Mouse (Mus musculus) lung, postnatal 0 days (tissue): ENCODE results near the gene Asic4. TPM values are rescaled to one million over a fixed set of nuclear protein-coding genes. Genes with fewer than 3 reads are reported as not detected.

Experiments
- ATAC-seq: fragments of 200-750 bp; cut with Nextera tagmentation; 2 replicates; pipeline ENCODE4 v1.8.0; 2017; ENCODE audit warnings: moderate library complexity
- DNase-seq: peaks from one replicate; pipeline ENCODE4 v3.0.0-alpha.2; 2016; ENCODE audit warnings: low spot score
- H3K27ac ChIP-seq: fragments of 300-500 bp; sonication (generic); 2 replicates; pipeline ENCODE4 v1.5.1; 2014; ENCODE audit warnings: antibody characterized with exemption, mild to moderate bottlenecking, low read length, mixed read lengths
- H3K27me3 ChIP-seq: fragments of 300-500 bp; sonication (generic); replicated peaks from 2 replicates; pipeline ENCODE4 v1.6.1; 2014; ENCODE audit warnings: low read length, mixed read lengths; ENCODE audit not compliant: insufficient read depth
- H3K36me3 ChIP-seq: fragments of 300-500 bp; sonication (generic); 2 replicates; pipeline ENCODE4 v1.6.1; 2014; ENCODE audit warnings: low read length, mixed read lengths; ENCODE audit not compliant: insufficient read depth
- H3K4me1 ChIP-seq: fragments of 300-500 bp; sonication (generic); 2 replicates; pipeline ENCODE4 v1.6.1; 2014; ENCODE audit warnings: antibody characterized with exemption, low read depth, low read length, mixed read lengths; ENCODE audit not compliant: insufficient read depth
- H3K4me2 ChIP-seq: fragments of 300-500 bp; sonication (generic); replicated peaks from 2 replicates; pipeline ENCODE4 v1.6.1; 2014; ENCODE audit warnings: low read depth, mild to moderate bottlenecking, low read length, moderate library complexity, mixed read lengths
- H3K4me3 ChIP-seq: fragments of 300-500 bp; sonication (generic); 2 replicates; pipeline ENCODE4 v1.5.1; 2014; ENCODE audit warnings: low read depth, low read length
- H3K9ac ChIP-seq: fragments of 300-500 bp; sonication (generic); replicated peaks from 2 replicates; pipeline ENCODE4 v1.6.1; 2014; ENCODE audit warnings: low read depth, mild to moderate bottlenecking
- H3K9me3 ChIP-seq: fragments of 300-500 bp; sonication (generic); 2 replicates; pipeline ENCODE4 v1.6.1; 2016; ENCODE audit warnings: low read length, mixed read lengths
- CTCF ChIP-seq: IDR thresholded peaks from 2 replicates; pipeline ENCODE4 v1.5.1; 2016; ENCODE audit warnings: antibody characterized with exemption, mild to moderate bottlenecking
- EP300 ChIP-seq: IDR thresholded peaks from 2 replicates; pipeline ENCODE4 v1.6.1; 2016; ENCODE audit warnings: antibody characterized with exemption, mild to moderate bottlenecking, control low read depth
- WGBS: fragments of 180-500 bp; shearing (Covaris S2); extraction: QIAGEN DNeasy Blood & Tissue Kit; methylation state at CpG from one replicate; pipeline ENCODE4 v1.1.7; 2014; 5-methylcytosine and 5-hydroxymethylcytosine counted together
- polyA plus RNA-seq: library from polyadenylated mRNA; unstranded; fragments of >200 nt; fragmentation: Nextera tagmentation; extraction: Ambion mirVana; gene quantifications from 2 replicates; pipeline ENCODE4 v1.2.1, GENCODE M21; 2015

Gene Asic4
- polyA plus RNA-seq, 1 experiment from 2014 or later = not detected

GRCm38 (mm10) chr1:75446656-75447055 lies 3.6 kb upstream of the Asic4 start:
- H3K4me1 ChIP-seq = peaks cover 9% of the 10 kb centered on the region; the same call in 1 of the 2 replicates
- WGBS = 6% methylated on average over 17 of the region's 20 CpGs
- ATAC-seq (no peak), DNase-seq (no peak)
- no peak overlapping the region for H3K9ac ChIP-seq
- no peak overlapping the region for H3K4me2 ChIP-seq
- TF ChIP-seq EP300 (no peak), CTCF (no peak)
- H3K36me3 ChIP-seq = peaks cover 5% of the 10 kb centered on the region; the same call in 1 of the 2 replicates
- H3K4me3 ChIP-seq = no peak overlapping the region
- H3K27ac ChIP-seq = no peak overlapping the region
- no peaks in the 10 kb centered on the region for H3K9me3 ChIP-seq
- H3K27me3 ChIP-seq = peaks cover 54% of the 10 kb centered on the region

GRCm38 (mm10) chr1:75447265-75448051 lies 2.8 kb upstream of the Asic4 start:
- Histone ChIP-seq H3K27me3 (peaks cover 55% of the 10 kb centered on the region), H3K4me2 (no peak overlapping the region), H3K4me1 (peaks cover 9% of the 10 kb centered on the region; the same call in 1 of the 2 replicates), H3K36me3 (peaks cover 5% of the 10 kb centered on the region; the same call in 1 of the 2 replicates), H3K27ac (no peak overlapping the region), H3K4me3 (no peak overlapping the region), H3K9me3 (no peaks in the 10 kb centered on the region), H3K9ac (no peak overlapping the region)
- WGBS = 6% methylated on average over 10 of the region's 10 CpGs
- TF ChIP-seq CTCF = no peak
- no peak for TF ChIP-seq EP300
- DNase-seq = no peak
- ATAC-seq = peak; percentile 15; the same call in 1 of the 2 replicates

GRCm38 (mm10) chr1:75448052-75448431 lies 2.2 kb upstream of the Asic4 start:
- Histone ChIP-seq H3K9ac (no peak overlapping the region), H3K27ac (no peak overlapping the region), H3K4me3 (no peak overlapping the region), H3K36me3 (no peaks in the 10 kb centered on the region), H3K4me1 (peaks cover 9% of the 10 kb centered on the region; the same call in 1 of the 2 replicates), H3K4me2 (no peak overlapping the region), H3K9me3 (no peaks in the 10 kb centered on the region), H3K27me3 (peaks cover 60% of the 10 kb centered on the region)
- WGBS = 6% methylated on average over 7 of the region's 7 CpGs
- no peak for DNase-seq
- ATAC-seq = no peak
- no peak for TF ChIP-seq CTCF
- TF ChIP-seq EP300 = no peak

GRCm38 (mm10) chr1:75448937-75449336 lies 1.3 kb upstream of the Asic4 start:
- Histone ChIP-seq H3K36me3 (no peaks in the 10 kb centered on the region), H3K4me3 (no peak overlapping the region), H3K9me3 (no peaks in the 10 kb centered on the region), H3K27ac (no peak overlapping the region), H3K4me2 (no peak overlapping the region), H3K9ac (no peak overlapping the region), H3K4me1 (peaks cover 9% of the 10 kb centered on the region; the same call in 1 of the 2 replicates), H3K27me3 (peaks cover 60% of the 10 kb centered on the region)
- no peak for TF ChIP-seq CTCF
- TF ChIP-seq EP300 = no peak
- DNase-seq = no peak
- WGBS = 1% methylated on average over 9 of the region's 14 CpGs
- ATAC-seq = no peak

GRCm38 (mm10) chr1:75449377-75450135 lies 680 bp upstream of the Asic4 start:
- peaks cover 58% of the 10 kb centered on the region for H3K27me3 ChIP-seq
- no peaks in the 10 kb centered on the region for H3K9me3 ChIP-seq
- no peak overlapping the region for H3K4me2 ChIP-seq
- H3K9ac ChIP-seq = no peak overlapping the region
- DNase-seq = no peak
- H3K27ac ChIP-seq = no peak overlapping the region
- TF ChIP-seq EP300 (no peak), CTCF (no peak)
- 16% methylated on average over 8 of the region's 8 CpGs for WGBS
- no peak for ATAC-seq
- H3K4me3 ChIP-seq = no peak overlapping the region
- H3K4me1 ChIP-seq = peaks cover 9% of the 10 kb centered on the region; the same call in 1 of the 2 replicates
- H3K36me3 ChIP-seq = no peaks in the 10 kb centered on the region

GRCm38 (mm10) chr1:75451900-75452299 lies 1.7 kb downstream of the Asic4 start:
- WGBS = 57% methylated on average over 5 of the region's 5 CpGs
- no peaks in the 10 kb centered on the region for H3K36me3 ChIP-seq
- peaks cover 55% of the 10 kb centered on the region for H3K27me3 ChIP-seq
- peaks cover 9% of the 10 kb centered on the region; the same call in 1 of the 2 replicates for H3K4me1 ChIP-seq
- H3K27ac ChIP-seq = no peak overlapping the region
- ATAC-seq = no peak
- DNase-seq = no peak
- no peak overlapping the region for H3K9ac ChIP-seq
- TF ChIP-seq CTCF (no peak), EP300 (no peak)
- no peak overlapping the region for H3K4me3 ChIP-seq
- no peak overlapping the region for H3K4me2 ChIP-seq
- H3K9me3 ChIP-seq = no peaks in the 10 kb centered on the region
